Mouse (Mus musculus) ES-Bruce4 (cell line): ENCODE data around the gene Mbtps1.

Experiments
- CTCF ChIP-seq: IDR thresholded peaks from one replicate; pipeline ENCODE4 v1.8.1; 2011; ENCODE audit warnings: low read depth, low read length
- POLR2A ChIP-seq: IDR thresholded peaks from one replicate; pipeline ENCODE4 v1.8.1; 2011; ENCODE audit warnings: low read length; ENCODE audit not compliant: insufficient read depth

GRCm38 (mm10) chr8:119466794-119467193 is 91.7 kb downstream of the Mbtps1 start:
- TF ChIP-seq POLR2A (no peak), CTCF (no peak)
